Mouse (Mus musculus) heart, postnatal 0 days (tissue): ENCODE results near the gene Npepps.

ENCODE experiments used
- CTCF ChIP-seq: IDR thresholded peaks from 2 replicates; pipeline ENCODE4 v1.5.1; 2016; ENCODE audit warnings: antibody characterized with exemption, control low read depth, low read depth
- EP300 ChIP-seq: IDR thresholded peaks from 2 replicates; pipeline ENCODE4 v1.6.1; 2016; ENCODE audit warnings: antibody characterized with exemption, low read depth

DNA sequence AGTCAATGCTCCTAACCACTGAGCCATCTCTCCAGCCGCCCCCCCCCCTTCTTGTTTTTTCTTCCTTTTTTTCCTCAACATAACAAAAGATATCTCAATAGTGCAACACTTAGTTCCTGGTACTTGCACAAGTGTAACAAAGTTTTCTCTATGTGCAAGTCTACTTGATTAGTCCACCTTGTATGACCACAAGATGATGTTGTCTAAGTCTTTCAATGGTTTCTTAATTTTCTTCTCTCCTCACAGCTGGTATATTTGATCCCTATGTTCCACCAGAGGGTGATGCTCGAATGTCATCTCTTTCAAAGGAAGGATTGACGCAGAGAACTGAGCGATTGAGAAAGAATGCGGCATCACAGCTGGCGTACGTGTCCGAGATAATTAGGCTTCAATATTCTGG lies 40.8 kb upstream of the Npepps start:
- no peak for TF ChIP-seq CTCF
- no peak for TF ChIP-seq EP300
